Mouse (Mus musculus): ENCODE data around the gene Hmgcll1. TPM values are rescaled to one million over a fixed set of nuclear protein-coding genes. Genes with fewer than 3 reads are reported as not detected.

The Hmgcll1 gene
- polyA plus RNA-seq, 1 experiment: 0.58 TPM

GRCm38 (mm10) chr9:76168355-76168754 lies 153.7 kb downstream of the Hmgcll1 start:
- Histone ChIP-seq H3K4me1 (ENCODE audit: control insufficient read depth, insufficient read depth, low read length) (no peaks in the 10 kb centered on the region), H3K36me3 (ENCODE audit: control insufficient read depth, insufficient read depth, low read length) (no peaks in the 10 kb centered on the region), H3K27ac (ENCODE audit: insufficient read depth, low read depth, low read length) (no peak overlapping the region), H3K27me3 (replicated peaks; ENCODE audit: control insufficient read depth, insufficient read depth, low read length) (no peaks in the 10 kb centered on the region), H3K4me3 (ENCODE audit: insufficient read depth, low read depth, low read length) (no peak overlapping the region)
- WGBS: 37% methylated on average over 3 of the region's 3 CpGs
- no peak for DNase-seq
- TF ChIP-seq POLR2A (IDR thresholded peaks at IDR 0.05; ENCODE audit: low read depth, low read length) (no peak), CTCF (conservative IDR thresholded peaks at IDR 0.05; ENCODE audit: insufficient read depth, insufficient read length, low read depth, low read length) (peak; percentile 28; the same call in 1 of the 2 replicates)

GRCm38 (mm10) chr9:76172686-76173295 lies 158.1 kb downstream of the Hmgcll1 start:
- Histone ChIP-seq H3K4me1 (ENCODE audit: control insufficient read depth, insufficient read depth, low read length) (no peaks in the 10 kb centered on the region), H3K36me3 (ENCODE audit: control insufficient read depth, insufficient read depth, low read length) (no peaks in the 10 kb centered on the region), H3K27ac (ENCODE audit: insufficient read depth, low read depth, low read length) (no peak overlapping the region), H3K4me3 (ENCODE audit: insufficient read depth, low read depth, low read length) (no peak overlapping the region), H3K27me3 (replicated peaks; ENCODE audit: control insufficient read depth, insufficient read depth, low read length) (no peaks in the 10 kb centered on the region)
- 78% methylated on average over 5 of the region's 5 CpGs for WGBS
- no peak for TF ChIP-seq POLR2A (IDR thresholded peaks at IDR 0.05; ENCODE audit: low read depth, low read length)
- TF ChIP-seq CTCF (conservative IDR thresholded peaks at IDR 0.05; ENCODE audit: insufficient read depth, insufficient read length, low read depth, low read length): no peak
- no peak for DNase-seq

GRCm38 (mm10) chr9:76179221-76179620 lies 164.6 kb downstream of the Hmgcll1 start:
- no peak for TF ChIP-seq CTCF (conservative IDR thresholded peaks at IDR 0.05; ENCODE audit: insufficient read depth, insufficient read length, low read depth, low read length)
- no peak for TF ChIP-seq POLR2A (IDR thresholded peaks at IDR 0.05; ENCODE audit: low read depth, low read length)
- H3K4me1 ChIP-seq (ENCODE audit: control insufficient read depth, insufficient read depth, low read length): no peaks in the 10 kb centered on the region
- H3K27me3 ChIP-seq (replicated peaks; ENCODE audit: control insufficient read depth, insufficient read depth, low read length): no peaks in the 10 kb centered on the region
- DNase-seq: no peak
- H3K4me3 ChIP-seq (ENCODE audit: insufficient read depth, low read depth, low read length): no peak overlapping the region
- H3K36me3 ChIP-seq (ENCODE audit: control insufficient read depth, insufficient read depth, low read length): no peaks in the 10 kb centered on the region
- H3K27ac ChIP-seq (ENCODE audit: insufficient read depth, low read depth, low read length): no peak overlapping the region

Other genes with a start within 250 kb of the Hmgcll1 start
- gene Bmp5, start 239.5 kb upstream of the Hmgcll1 start, polyA plus RNA-seq (2012; rRNA removed): 0.20 and 0.23 TPM in 2 replicates
- gene Gfral, start 198.8 kb downstream of the Hmgcll1 start, polyA plus RNA-seq (2012; rRNA removed): not detected in 2 replicates